Mouse (Mus musculus) CH12.LX (cell line): Measurements from ENCODE around the gene Neu4. TPM values are rescaled to one million over a fixed set of nuclear protein-coding genes. Genes with fewer than 3 reads are reported as not detected.
A peak's percentile ranks its signal among the peaks of the same experiment; 100 is the strongest.

ENCODE experiments used
- DNase-seq: peaks from one replicate; pipeline ENCODE4 v3.0.0-alpha.2; 2013; ENCODE audit errors: extremely low read depth
- H3K27ac ChIP-seq: 2 replicates; pipeline ENCODE4 v1.5.1; 2012; ENCODE audit warnings: low read depth, mild to moderate bottlenecking, control low read depth, moderate library complexity; ENCODE audit not compliant: insufficient read depth
- H3K27me3 ChIP-seq: replicated peaks from 2 replicates; pipeline ENCODE3; 2012; ENCODE audit warnings: inconsistent platforms
- H3K36me3 ChIP-seq, 2 experiments: replicated peaks in 1 of 2; 2 replicates each; pipeline versions ENCODE3 to v1.6.1; 2012; ENCODE audit warnings: inconsistent platforms in 1 of 2, low read length in 1 of 2, mild to moderate bottlenecking in 1 of 2, mixed read lengths in 1 of 2, moderate library complexity in 1 of 2; ENCODE audit not compliant: control insufficient read depth in 1 of 2, insufficient read depth in 1 of 2
- H3K4me1 ChIP-seq, 2 experiments: 2 replicates each; pipeline ENCODE4 v1.6.1; 2012; ENCODE audit warnings: inconsistent platforms in 1 of 2, moderate library complexity in 1 of 2; ENCODE audit not compliant: insufficient read depth in 2 of 2, control insufficient read depth in 1 of 2
- H3K4me2 ChIP-seq: 2 replicates; pipeline ENCODE4 v1.6.1; 2012; ENCODE audit warnings: low read depth, mild to moderate bottlenecking, control low read depth; ENCODE audit not compliant: poor library complexity, insufficient read depth, severe bottlenecking
- H3K4me3 ChIP-seq, 3 experiments: fragments of 150-350 bp in 1 of 3; sonication (generic) in 1 of 3; replicated peaks in 1 of 3; 2 replicates each; pipeline versions ENCODE3 to v1.5.1; 2011 to 2012; ENCODE audit warnings: low read depth in 2 of 3, low read length in 2 of 3, mild to moderate bottlenecking in 2 of 3, moderate library complexity in 2 of 3, control low read depth in 1 of 3, improper control_type of control experiment in 1 of 3, inconsistent platforms in 1 of 3, mixed read lengths in 1 of 3; ENCODE audit not compliant: poor library complexity in 1 of 3
- H3K79me2 ChIP-seq: replicated peaks from 2 replicates; pipeline ENCODE4 v1.6.1; 2012; ENCODE audit warnings: mild to moderate bottlenecking, moderate library complexity; ENCODE audit not compliant: control insufficient read depth, poor library complexity, insufficient read depth, severe bottlenecking; ENCODE audit errors: extremely low read depth
- H3K9ac ChIP-seq: 2 replicates; pipeline ENCODE4 v1.6.1; 2012; ENCODE audit warnings: low read depth, mild to moderate bottlenecking, control low read depth, moderate library complexity; ENCODE audit not compliant: insufficient read depth
- H3K9me3 ChIP-seq: replicated peaks from 2 replicates; pipeline ENCODE3; 2012; ENCODE audit warnings: low read length, inconsistent platforms, mixed read lengths
- CHD1 ChIP-seq: IDR thresholded peaks from 2 replicates; pipeline ENCODE4 v1.6.1; 2012; ENCODE audit warnings: low read depth, low read length, improper control_type of control experiment, inconsistent platforms
- CTCF ChIP-seq, 2 experiments: IDR thresholded peaks in 1 of 2; conservative IDR thresholded peaks in 1 of 2; 2 replicates each; pipeline ENCODE4 v1.5.1; 2011 to 2012; ENCODE audit warnings: low read depth in 2 of 2, low read length in 2 of 2, improper control_type of control experiment in 1 of 2, inconsistent platforms in 1 of 2, mild to moderate bottlenecking in 1 of 2, moderate library complexity in 1 of 2
- E2F4 ChIP-seq: IDR thresholded peaks from 2 replicates; pipeline ENCODE4 v1.6.1; 2011; ENCODE audit warnings: low read depth, low read length, improper control_type of control experiment; ENCODE audit not compliant: insufficient replicate concordance
- ELF1 ChIP-seq: IDR thresholded peaks from 2 replicates; pipeline ENCODE4 v1.6.1; 2014; ENCODE audit warnings: low read depth, mild to moderate bottlenecking, inconsistent platforms, low read length, improper control_type of control experiment
- EP300 ChIP-seq: IDR thresholded peaks from 2 replicates; pipeline ENCODE4 v1.6.1; 2011; ENCODE audit warnings: low read length, improper control_type of control experiment
- IRF4 ChIP-seq: IDR thresholded peaks from 2 replicates; pipeline ENCODE4 v1.6.1; 2014; ENCODE audit warnings: low read depth, mild to moderate bottlenecking, inconsistent platforms, low read length, improper control_type of control experiment
- JUN ChIP-seq: IDR thresholded peaks from 2 replicates; pipeline ENCODE4 v1.6.1; 2011; ENCODE audit warnings: low read depth, mild to moderate bottlenecking, low read length, improper control_type of control experiment, moderate library complexity; ENCODE audit not compliant: insufficient read depth
- JUND ChIP-seq: conservative IDR thresholded peaks from 2 replicates; pipeline ENCODE4 v1.6.1; 2011; ENCODE audit warnings: low read depth, low read length, improper control_type of control experiment
- KAT2A ChIP-seq: IDR thresholded peaks from 2 replicates; pipeline ENCODE4 v1.6.1; 2012; ENCODE audit warnings: low read length, improper control_type of control experiment, inconsistent platforms; ENCODE audit not compliant: insufficient replicate concordance
- MAZ ChIP-seq: IDR thresholded peaks from 2 replicates; pipeline ENCODE4 v1.6.1; 2012; ENCODE audit warnings: low read depth, mild to moderate bottlenecking, inconsistent platforms, low read length, improper control_type of control experiment, moderate library complexity
- MEF2A ChIP-seq: IDR thresholded peaks from 2 replicates; pipeline ENCODE4 v1.6.1; 2014; ENCODE audit warnings: low read depth, mild to moderate bottlenecking, inconsistent platforms, low read length, improper control_type of control experiment, borderline replicate concordance
- MXI1 ChIP-seq: IDR thresholded peaks from 2 replicates; pipeline ENCODE4 v1.6.1; 2011; ENCODE audit warnings: mild to moderate bottlenecking, low read depth, low read length, improper control_type of control experiment
- MYC ChIP-seq: IDR thresholded peaks from 2 replicates; pipeline ENCODE4 v1.6.1; 2011; ENCODE audit warnings: low read depth, mild to moderate bottlenecking, improper control_type of control experiment, low read length
- PAX5 ChIP-seq: IDR thresholded peaks from 2 replicates; pipeline ENCODE4 v1.6.1; 2012; ENCODE audit warnings: low read length, inconsistent platforms, mixed read lengths
- POLR2A ChIP-seq: IDR thresholded peaks from 2 replicates; pipeline ENCODE4 v1.6.1; 2011; ENCODE audit warnings: low read depth, mild to moderate bottlenecking, improper control_type of control experiment, low read length
- POLR2AphosphoS2 ChIP-seq: IDR thresholded peaks from 2 replicates; pipeline ENCODE4 v1.6.1; 2011; ENCODE audit warnings: low read depth, low read length, improper control_type of control experiment
- RCOR1 ChIP-seq: conservative IDR thresholded peaks from 2 replicates; pipeline ENCODE4 v1.6.1; 2012; ENCODE audit warnings: low read depth, mild to moderate bottlenecking, inconsistent platforms, low read length, improper control_type of control experiment
- SIN3A ChIP-seq: IDR thresholded peaks from 2 replicates; pipeline ENCODE4 v1.6.1; 2012; ENCODE audit warnings: low read length, improper control_type of control experiment, inconsistent platforms
- SMC3 ChIP-seq: IDR thresholded peaks from 2 replicates; pipeline ENCODE4 v1.6.1; 2011; ENCODE audit warnings: low read depth, low read length, improper control_type of control experiment
- TBP ChIP-seq: conservative IDR thresholded peaks from 2 replicates; pipeline ENCODE4 v1.6.1; 2011; ENCODE audit warnings: low read depth, low read length, improper control_type of control experiment
- TCF12 ChIP-seq: IDR thresholded peaks from 2 replicates; pipeline ENCODE4 v1.6.1; 2014; ENCODE audit warnings: low read depth, mild to moderate bottlenecking, inconsistent platforms, low read length, improper control_type of control experiment
- USF1 ChIP-seq: IDR thresholded peaks from 2 replicates; pipeline ENCODE4 v1.6.1; 2014; ENCODE audit warnings: low read depth, mild to moderate bottlenecking, inconsistent platforms, low read length, improper control_type of control experiment
- USF2 ChIP-seq: conservative IDR thresholded peaks from 2 replicates; pipeline ENCODE4 v1.6.1; 2011; ENCODE audit warnings: low read depth, low read length, improper control_type of control experiment
- ZC3H11A ChIP-seq: IDR thresholded peaks from 2 replicates; pipeline ENCODE4 v1.6.1; 2012; ENCODE audit warnings: low read depth, mild to moderate bottlenecking, inconsistent platforms, low read length, improper control_type of control experiment
- ZMIZ1 ChIP-seq: IDR thresholded peaks from 2 replicates; pipeline ENCODE4 v1.6.1; 2012; ENCODE audit warnings: low read depth, mild to moderate bottlenecking, inconsistent platforms, low read length, improper control_type of control experiment
- ZNF384 ChIP-seq: IDR thresholded peaks from 2 replicates; pipeline ENCODE4 v1.6.1; 2012; ENCODE audit warnings: low read depth, low read length, improper control_type of control experiment, inconsistent platforms
- dilution Hi-C: fragments of 300-500 bp; cut with MboI; formaldehyde crosslinking; loops from 2 replicates; pipeline ENCODE4 v1.14.3; 2020; ENCODE audit warnings: low sequenced_read_pairs; ENCODE audit not compliant: extremely low pct_unique_long_range_greater_than_20kb, extremely low pct_ligation_motif_present
- in situ Hi-C: fragments of 300-500 bp; cut with MboI; formaldehyde crosslinking; loops from 3 replicates; pipeline ENCODE4 v1.14.3; 2019; ENCODE audit warnings: low sequenced_read_pairs, low pct_ligation_motif_present, low pct_unique_long_range_greater_than_20kb, mixed read lengths
- polyA plus RNA-seq: library from polyadenylated mRNA; unstranded; fragments of >175 nt; gene quantifications from 2 replicates; pipeline ENCODE4 v1.2.1, GENCODE M21; 2012; ENCODE audit warnings: low read depth; ENCODE audit not compliant: insufficient read length
- total RNA-seq, 2 experiments: library from RNA; depleted of rRNA; stranded (reverse); fragments of 300-350 nt in 1 of 2; fragments of >200 nt in 1 of 2; gene quantifications; 2 replicates each; pipeline ENCODE4 v1.2.3; 2012 to 2014

The Neu4 gene
- total and polyA plus RNA-seq, 3 experiments: not detected

- TF ChIP-seq CHD1: no peak
- TF ChIP-seq POLR2A: no peak
- no peak for TF ChIP-seq TBP
- TF ChIP-seq SIN3A: no peak
- TF ChIP-seq USF1: no peak
- TF ChIP-seq ZNF384: no peak
- TF ChIP-seq ZMIZ1: no peak
- no peak for TF ChIP-seq MYC
- H3K4me3 ChIP-seq: no peak overlapping the region
- H3K36me3 ChIP-seq: peaks cover 27 to 68% of the 10 kb centered on the region in 2 experiments
- H3K9me3 ChIP-seq: no peaks in the 10 kb centered on the region
- H3K27me3 ChIP-seq: no peaks in the 10 kb centered on the region
- H3K4me2 ChIP-seq: no peak overlapping the region
- in situ Hi-C loops (loop anchor here (5.0 to 10.0 kb wide), 2 partner anchors 37 to 226 kb away; no protein-coding TSS in a partner anchor), dilution Hi-C loops (no loop called here)
- no peak overlapping the region for H3K27ac ChIP-seq
- H3K9ac ChIP-seq: no peak overlapping the region
- peaks cover 14 to 31% of the 10 kb centered on the region in 2 experiments for H3K4me1 ChIP-seq
- DNase-seq: no peak
- no peaks in the 10 kb centered on the region for H3K79me2 ChIP-seq
Observed at GRCm38 (mm10) chr1:94040391-94040790, 20.1 kb downstream of the Neu4 start.

- dilution Hi-C loops: no loop called here
- H3K9ac ChIP-seq: 0 out of 2 replicates have a peak overlapping the region, but pooled peaks have one; percentile 6
- H3K4me3 ChIP-seq: no peak overlapping the region
- H3K36me3 ChIP-seq: peaks cover 8 to 42% of the 10 kb centered on the region in 2 experiments
- peaks cover 19 to 60% of the 10 kb centered on the region in 2 experiments for H3K4me1 ChIP-seq
- H3K4me2 ChIP-seq: peak overlapping the region; percentile 73; the same call in 1 of the 2 replicates
- no peak overlapping the region for H3K27ac ChIP-seq
- H3K79me2 ChIP-seq: peaks cover 9% of the 10 kb centered on the region
- DNase-seq: peak; percentile 59
- in situ Hi-C loops: loop anchor here (10.0 kb wide), 1 partner anchor 231 kb away; no protein-coding TSS in a partner anchor
- no peaks in the 10 kb centered on the region for H3K9me3 ChIP-seq
- TF ChIP-seq MAZ (0 out of 2 replicates have a peak, but pooled peaks have one; percentile 8), CTCF (conservative IDR thresholded peaks at IDR 0.05 in 1 of 2, IDR thresholded peaks at IDR 0.05 in 1 of 2; ENCODE audit: low read depth in 2 of 2, low read length in 2 of 2) (no peak), JUN (peak; percentile 65; the same call in 1 of the 2 replicates), IRF4 (peak; percentile 91), SIN3A (0 out of 2 replicates have a peak, but pooled peaks have one; percentile 31), ELF1 (no peak), USF2 (no peak), E2F4 (no peak), JUND (peak; percentile 43; the same call in 1 of the 2 replicates), KAT2A (no peak), EP300 (peak; percentile 89), MEF2A (peak; percentile 61; the same call in 1 of the 2 replicates), PAX5 (no peak), MXI1 (no peak), SMC3 (no peak), MYC (0 out of 2 replicates have a peak, but pooled peaks have one; percentile 45), POLR2AphosphoS2 (no peak), ZMIZ1 (no peak), RCOR1 (no peak), TCF12 (peak; percentile 50; the same call in 1 of the 2 replicates), CHD1 (no peak), ZNF384 (peak; percentile 84), ZC3H11A (no peak)
- H3K27me3 ChIP-seq: no peaks in the 10 kb centered on the region
Observed at GRCm38 (mm10) chr1:94045559-94045958, 25.3 kb downstream of the Neu4 start.
